Mouse (Mus musculus) skeletal muscle tissue, adult 2 months (tissue): ENCODE results near the gene Clpp.

ENCODE experiments used
- DNase-seq: peaks from one replicate; pipeline ENCODE4 v3.0.0-alpha.2; 2012; ENCODE audit warnings: low read depth, low spot score

The Clpp gene

GRCm38 (mm10) chr17:57030931-57031660 lies 41.0 kb downstream of the Clpp start, which contains the start of gene Khsrp:
Khsrp (minus strand) TSS chr17:57031522.
- DNase-seq, result no peak

DNA sequence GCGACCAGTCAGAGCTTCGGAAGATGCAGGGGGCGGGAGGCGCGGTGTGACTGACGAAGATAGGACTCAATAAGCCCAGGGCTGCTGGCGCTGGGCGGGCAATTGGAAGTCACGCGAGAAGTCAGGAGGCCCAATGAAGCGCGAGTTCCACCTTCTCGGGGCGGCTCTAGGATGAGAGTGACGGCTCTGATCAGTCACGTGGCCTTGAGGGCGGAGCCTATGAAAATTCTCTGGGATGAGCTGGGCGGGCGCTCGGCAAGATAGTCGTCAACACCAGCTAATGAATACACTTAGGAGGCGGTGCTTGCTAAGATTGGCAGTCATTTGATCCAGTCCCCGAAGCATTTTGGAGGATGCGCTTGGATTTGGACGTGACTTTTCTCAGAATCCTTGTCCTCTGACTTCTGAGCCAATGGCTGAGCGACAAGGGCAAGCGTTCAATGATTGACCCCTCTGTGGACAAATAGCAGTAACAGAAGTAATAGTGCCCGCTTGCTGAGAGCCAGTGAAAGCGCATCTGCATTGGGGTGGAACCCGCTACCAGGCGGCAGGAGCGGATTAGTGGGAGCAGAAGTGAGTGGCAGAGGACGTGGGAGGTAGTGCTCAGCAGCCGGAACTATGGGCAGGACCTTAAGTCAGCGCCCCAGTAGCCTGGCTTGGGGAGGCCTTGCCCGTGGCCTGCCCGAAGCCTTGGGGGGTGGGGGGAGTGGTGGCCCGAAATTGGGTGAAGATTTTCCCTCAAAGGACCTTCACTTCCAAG lies 41.7 kb downstream of the Clpp start:
- DNase-seq, result peak; percentile 100

DNA sequence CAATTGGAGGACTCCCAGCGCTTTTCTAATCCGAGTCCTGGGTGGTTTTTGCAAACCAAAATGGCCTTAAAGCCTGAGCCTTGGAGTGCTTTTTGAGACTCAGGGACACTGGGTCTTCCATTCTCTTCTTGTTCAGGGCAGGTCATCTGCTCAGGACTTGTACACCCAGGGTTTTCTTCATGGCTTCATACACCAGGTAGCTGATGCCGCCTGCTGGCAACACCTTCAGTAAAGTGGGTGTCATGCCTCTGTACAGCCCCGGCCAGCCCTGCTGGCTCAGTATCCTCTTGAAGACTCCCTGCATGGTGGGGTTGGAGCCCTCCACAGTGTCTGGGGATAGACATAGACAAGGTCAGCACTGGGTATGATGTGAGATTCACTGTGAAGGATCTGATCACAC lies 42.7 kb downstream of the Clpp start:
- no peak for DNase-seq

DNA sequence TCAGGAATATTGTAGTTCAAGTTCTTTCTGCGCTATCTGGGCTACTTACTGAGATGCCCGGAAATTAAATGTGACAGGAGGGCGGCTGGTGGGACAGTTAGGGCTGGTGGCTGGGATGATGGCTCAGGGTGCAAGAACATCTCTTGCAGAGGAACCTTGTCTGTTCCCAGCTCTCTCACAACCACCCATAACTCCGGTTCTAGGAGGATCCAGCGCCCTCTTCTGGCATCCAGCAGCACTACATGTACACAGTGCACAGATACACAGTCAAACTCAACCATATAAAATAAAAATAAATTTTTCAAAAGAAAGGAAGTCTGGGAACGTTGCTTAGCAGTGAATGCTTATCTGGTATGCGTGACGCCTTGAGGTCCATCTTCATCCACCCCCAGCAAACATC lies 48.9 kb downstream of the Clpp start:
- DNase-seq, result no peak

DNA sequence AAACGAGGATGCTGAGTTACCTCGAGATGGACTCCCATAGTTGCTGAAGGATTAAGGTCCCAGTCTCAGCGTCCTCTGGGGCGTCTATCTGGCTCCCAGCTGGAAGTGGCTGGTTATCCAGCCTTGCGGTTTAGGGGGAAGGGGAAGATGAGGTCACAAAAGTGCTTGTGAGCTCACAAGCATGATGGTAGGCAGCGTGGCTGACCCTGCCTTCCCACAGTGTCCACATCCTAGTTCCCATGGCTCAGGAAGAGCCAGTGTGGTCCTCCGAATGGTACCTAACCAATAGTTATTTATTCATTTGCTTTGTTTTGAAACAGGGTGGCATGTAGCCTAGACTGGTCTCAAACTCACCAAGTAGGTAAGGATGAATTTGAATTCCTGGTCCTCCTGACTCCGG lies 51.4 kb downstream of the Clpp start, which contains the start of gene Slc25a41:
Gene Slc25a41 (minus strand): TSS at position 101 of the 400 bp plus-strand sequence.
- no peak for DNase-seq
